Mouse (Mus musculus): ENCODE measurements at regions not wholly inside any gene's neighbourhood (a gene's known extent, or its start where the extent isn't known, plus 50 kb on each side); places are given as distances from the start of the nearest gene placed in this dataset.
A peak's percentile ranks its signal among the peaks of the same experiment; 100 is the strongest.

DNA sequence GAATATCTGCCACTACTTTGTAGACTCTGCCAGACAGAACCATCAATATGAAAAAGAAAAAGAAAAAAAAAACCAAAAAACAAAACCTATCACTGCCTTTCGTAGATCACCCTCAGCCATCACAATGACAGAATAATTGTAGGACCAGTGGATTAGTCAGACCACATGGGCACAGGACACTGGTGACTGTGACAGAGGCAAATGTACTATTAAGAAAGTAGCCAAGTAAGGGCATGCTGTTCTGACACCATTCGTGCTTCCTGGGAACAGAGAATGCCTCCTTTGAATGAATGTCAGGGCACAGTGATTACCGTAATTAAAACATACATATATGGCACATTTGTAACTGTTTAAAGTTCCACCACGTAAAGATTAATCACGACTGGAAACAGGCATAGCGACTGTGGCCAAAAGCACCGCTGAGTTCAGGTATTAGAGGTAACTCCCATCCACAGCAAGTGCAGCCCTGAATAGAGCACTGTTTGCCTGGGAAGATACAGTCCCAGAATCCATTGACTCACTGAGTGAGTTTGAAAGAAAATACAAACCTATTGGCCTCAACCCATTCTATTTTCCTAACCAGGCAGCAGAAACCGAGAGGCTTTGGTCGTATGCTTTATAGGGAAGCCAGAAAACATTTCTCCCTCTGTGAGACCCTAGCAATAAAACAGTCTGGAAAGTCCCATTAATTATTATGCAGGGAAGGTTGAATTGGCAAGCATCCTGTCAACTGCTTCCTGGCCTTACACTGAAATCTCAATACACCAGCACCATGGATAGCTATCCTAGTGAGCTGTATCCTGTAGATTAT, 312.2 kb upstream of the Itga1 start:
- 53% methylated on average over 9 of the region's 9 CpGs for WGBS
- H3K36me3 ChIP-seq (replicated peaks), result no peaks in the 10 kb centered on the region
- no peak overlapping the region for H3K9ac ChIP-seq
- H3K4me1 ChIP-seq, result 0 out of 2 replicates have a peak, but pooled peaks cover 3% of the 10 kb centered on the region
- H3K27ac ChIP-seq, result no peak overlapping the region
- no peaks in the 10 kb centered on the region for H3K9me3 ChIP-seq
- H3K4me3 ChIP-seq (replicated peaks), result no peak overlapping the region
- no peak for ATAC-seq (ENCODE audit: low FRiP score)
- H3K27me3 ChIP-seq, result no peaks in the 10 kb centered on the region
- no peak overlapping the region for H3K4me2 ChIP-seq

GRCm38 (mm10) chr13:115405916-115406315, 304.2 kb upstream of the Itga1 start:
- ATAC-seq (ENCODE audit: low FRiP score), result no peak
- Histone ChIP-seq H3K27me3 (no peaks in the 10 kb centered on the region), H3K4me1 (no peaks in the 10 kb centered on the region), H3K9me3 (no peaks in the 10 kb centered on the region), H3K27ac (no peak overlapping the region), H3K4me2 (no peak overlapping the region), H3K4me3 (replicated peaks) (no peak overlapping the region), H3K36me3 (replicated peaks) (no peaks in the 10 kb centered on the region), H3K9ac (no peak overlapping the region)
- 88% methylated on average over 1 of the region's 1 CpGs for WGBS

- H3K9me3 ChIP-seq, result no peaks in the 10 kb centered on the region
- H3K36me3 ChIP-seq (replicated peaks), result no peaks in the 10 kb centered on the region
- WGBS, result 62% methylated on average over 4 of the region's 4 CpGs
- 0 out of 2 replicates have a peak, but pooled peaks have one; percentile 49 for ATAC-seq (ENCODE audit: low FRiP score)
- no peak overlapping the region for H3K4me2 ChIP-seq
- H3K4me1 ChIP-seq, result no peaks in the 10 kb centered on the region
- no peak overlapping the region for H3K4me3 ChIP-seq (replicated peaks)
- H3K27me3 ChIP-seq, result no peaks in the 10 kb centered on the region
- H3K27ac ChIP-seq, result no peak overlapping the region
- H3K9ac ChIP-seq, result no peak overlapping the region
Measured at GRCm38 (mm10) chr13:115400706-115401215, 299.0 kb upstream of the Itga1 start.

DNA sequence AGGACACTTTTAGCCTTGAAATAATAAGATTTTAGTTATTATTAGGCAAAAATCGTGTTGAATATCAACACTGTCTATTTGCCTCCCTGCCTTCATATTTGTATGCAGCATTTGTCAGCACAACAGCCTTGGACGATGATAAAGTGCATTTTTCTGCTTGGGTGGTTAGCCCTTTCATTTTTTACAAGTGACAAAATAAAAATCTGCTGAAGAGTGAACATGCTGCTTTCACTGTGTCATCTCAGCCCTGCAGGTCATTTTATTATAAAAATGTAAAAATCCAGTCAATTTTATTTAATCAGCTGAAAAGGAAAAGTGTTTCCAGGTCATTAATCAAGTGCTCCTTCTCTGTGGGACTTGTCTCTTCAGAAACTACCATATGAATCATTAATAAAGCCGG, 277.9 kb upstream of the Itga1 start:
- Histone ChIP-seq H3K27ac (no peak overlapping the region), H3K36me3 (replicated peaks) (no peaks in the 10 kb centered on the region), H3K4me1 (no peaks in the 10 kb centered on the region), H3K4me3 (replicated peaks) (no peak overlapping the region), H3K4me2 (no peak overlapping the region), H3K9ac (no peak overlapping the region), H3K27me3 (no peaks in the 10 kb centered on the region), H3K9me3 (no peaks in the 10 kb centered on the region)
- ATAC-seq (ENCODE audit: low FRiP score), result no peak
- 68% methylated on average over 3 of the region's 3 CpGs for WGBS

GRCm38 (mm10) chr13:115376180-115376880, 274.6 kb upstream of the Itga1 start:
- ATAC-seq (ENCODE audit: low FRiP score), result no peak
- H3K4me2 ChIP-seq, result no peak overlapping the region
- no peak overlapping the region for H3K27ac ChIP-seq
- no peak overlapping the region for H3K9ac ChIP-seq
- H3K4me1 ChIP-seq, result no peaks in the 10 kb centered on the region
- no peaks in the 10 kb centered on the region for H3K9me3 ChIP-seq
- 77% methylated on average over 16 of the region's 16 CpGs for WGBS
- no peaks in the 10 kb centered on the region for H3K27me3 ChIP-seq
- H3K36me3 ChIP-seq (replicated peaks), result no peaks in the 10 kb centered on the region
- no peak overlapping the region for H3K4me3 ChIP-seq (replicated peaks)

- H3K27ac ChIP-seq, result no peak overlapping the region
- no peak overlapping the region for H3K9ac ChIP-seq
- H3K4me1 ChIP-seq, result no peaks in the 10 kb centered on the region
- WGBS, result 85% methylated on average over 8 of the region's 8 CpGs
- no peak overlapping the region for H3K4me2 ChIP-seq
- H3K9me3 ChIP-seq, result no peaks in the 10 kb centered on the region
- H3K27me3 ChIP-seq, result no peaks in the 10 kb centered on the region
- no peak overlapping the region for H3K4me3 ChIP-seq (replicated peaks)
- no peak for ATAC-seq (ENCODE audit: low FRiP score)
- no peaks in the 10 kb centered on the region for H3K36me3 ChIP-seq (replicated peaks)
Measured at GRCm38 (mm10) chr13:115361457-115361856, 259.7 kb upstream of the Itga1 start.

DNA sequence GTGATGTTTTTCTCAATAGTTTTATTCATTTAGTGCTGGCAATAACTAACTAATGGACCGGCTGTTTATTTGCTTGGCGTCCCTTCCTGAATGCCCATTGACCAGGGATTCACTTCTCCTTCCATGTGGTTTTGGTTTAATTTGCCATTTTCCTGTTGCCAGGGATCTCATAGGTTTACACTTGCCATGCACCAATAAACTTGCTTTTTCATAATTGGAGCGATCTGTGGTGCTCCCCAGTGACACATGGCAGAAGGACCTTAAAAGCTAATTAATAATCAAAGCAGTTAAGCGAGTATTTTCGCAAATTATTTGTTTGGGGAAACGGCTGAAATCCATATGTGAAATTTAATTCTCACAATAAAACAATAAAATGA, 245.2 kb upstream of the Itga1 start:
- no peak overlapping the region for H3K9ac ChIP-seq
- no peaks in the 10 kb centered on the region for H3K36me3 ChIP-seq (replicated peaks)
- no peak overlapping the region for H3K4me3 ChIP-seq (replicated peaks)
- no peaks in the 10 kb centered on the region for H3K27me3 ChIP-seq
- no peaks in the 10 kb centered on the region for H3K4me1 ChIP-seq
- no peak overlapping the region for H3K27ac ChIP-seq
- H3K4me2 ChIP-seq, result no peak overlapping the region
- no peaks in the 10 kb centered on the region for H3K9me3 ChIP-seq
- no peak for ATAC-seq (ENCODE audit: low FRiP score)
- 90% methylated on average over 6 of the region's 6 CpGs for WGBS

DNA sequence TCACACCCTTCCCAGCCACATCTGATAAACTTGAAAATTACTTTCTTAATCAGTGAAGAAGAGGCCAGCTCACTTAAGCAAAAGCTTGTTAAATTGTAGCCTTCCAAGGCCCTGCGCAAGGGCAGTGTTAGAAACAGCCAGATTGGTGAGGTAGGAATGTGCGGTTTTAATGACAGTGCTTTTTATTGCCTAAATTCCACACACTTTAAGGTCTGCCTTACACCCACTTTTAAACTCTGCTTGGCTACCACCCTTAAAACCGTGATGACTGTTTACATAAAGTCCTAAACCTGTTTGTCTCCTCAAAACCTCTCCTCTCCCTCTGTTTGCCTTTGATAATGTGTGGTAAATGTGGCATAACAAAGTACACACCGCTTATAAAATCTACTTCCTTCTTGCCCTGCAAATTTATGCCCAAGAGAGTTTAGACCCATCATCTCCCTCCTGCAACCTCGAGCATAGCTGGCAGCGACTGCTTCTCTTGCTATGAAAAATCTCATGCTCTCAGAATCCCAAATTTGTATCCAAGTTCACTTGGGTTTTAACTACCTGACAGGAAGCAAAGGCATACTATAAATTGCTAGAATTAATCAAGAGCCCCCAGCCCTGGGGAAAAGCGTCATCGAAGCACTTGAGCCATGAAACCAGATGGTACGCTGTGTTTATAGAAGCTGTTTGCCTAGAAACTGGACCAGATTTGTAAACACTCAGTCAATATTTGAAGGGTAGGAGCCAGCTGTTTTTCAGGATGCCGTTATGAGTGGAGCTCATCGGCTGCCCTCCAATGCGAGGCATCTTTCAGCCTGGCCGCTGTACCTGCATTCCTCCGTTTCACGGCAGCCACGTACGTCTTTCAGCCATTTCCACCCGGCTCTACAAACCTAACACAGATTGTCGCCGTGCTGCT, 244.6 kb upstream of the Itga1 start:
- 89% methylated on average over 20 of the region's 20 CpGs for WGBS
- Histone ChIP-seq H3K36me3 (replicated peaks) (no peaks in the 10 kb centered on the region), H3K9me3 (no peaks in the 10 kb centered on the region), H3K4me2 (no peak overlapping the region), H3K4me1 (no peaks in the 10 kb centered on the region), H3K27ac (no peak overlapping the region), H3K9ac (no peak overlapping the region), H3K27me3 (no peaks in the 10 kb centered on the region), H3K4me3 (replicated peaks) (no peak overlapping the region)
- ATAC-seq (ENCODE audit: low FRiP score), result no peak

DNA sequence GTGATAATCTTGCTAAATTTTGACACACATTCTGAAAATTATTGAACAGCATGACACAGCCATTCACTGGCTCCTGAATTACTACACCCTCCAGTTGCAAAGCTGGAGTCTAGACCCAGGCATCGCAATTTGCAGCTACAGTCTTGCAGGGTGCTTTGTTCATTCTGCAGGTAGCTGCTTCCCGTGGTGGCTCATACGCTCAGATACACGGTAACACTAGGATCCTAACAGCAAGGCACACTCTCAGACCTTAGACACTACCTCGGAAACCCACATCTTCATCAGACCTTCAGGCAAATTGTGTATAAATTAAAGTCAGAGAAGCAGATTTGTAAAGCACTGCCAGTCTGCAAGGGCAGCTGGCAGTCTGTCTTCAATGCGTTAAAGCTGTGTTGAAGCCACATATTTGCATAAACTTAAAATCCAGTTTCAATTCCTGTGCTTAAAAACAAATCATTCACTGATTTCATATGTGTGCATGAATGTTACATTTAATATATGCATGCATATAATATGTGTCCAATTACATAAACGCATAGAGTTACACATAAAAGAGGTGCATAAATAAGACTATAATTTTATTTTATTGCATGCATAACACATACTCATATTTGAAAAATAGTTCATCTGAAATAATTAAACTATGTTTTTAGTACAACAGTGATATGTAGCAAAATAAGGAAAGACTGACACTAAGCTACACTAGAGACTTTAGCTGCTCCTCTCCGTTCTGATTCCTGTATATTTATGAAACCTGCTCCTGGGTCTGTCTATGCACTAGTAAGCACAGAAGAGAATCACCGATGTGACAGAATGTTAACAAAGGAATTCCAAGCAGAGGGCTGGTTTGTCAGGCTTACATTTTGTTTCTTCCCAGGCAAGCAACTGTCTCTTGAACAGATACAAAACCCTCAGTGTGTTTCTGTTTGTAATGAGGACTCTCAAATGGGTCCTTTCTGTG, 227.5 kb upstream of the Itga1 start:
- 0 out of 2 replicates have a peak, but pooled peaks cover 4% of the 10 kb centered on the region for H3K4me1 ChIP-seq
- H3K36me3 ChIP-seq (replicated peaks), result no peaks in the 10 kb centered on the region
- H3K9me3 ChIP-seq, result no peaks in the 10 kb centered on the region
- H3K27me3 ChIP-seq, result no peaks in the 10 kb centered on the region
- no peak overlapping the region for H3K27ac ChIP-seq
- H3K4me3 ChIP-seq (replicated peaks), result no peak overlapping the region
- no peak overlapping the region for H3K9ac ChIP-seq
- peak; percentile 39; the same call in 1 of the 2 replicates for ATAC-seq (ENCODE audit: low FRiP score)
- H3K4me2 ChIP-seq, result no peak overlapping the region
- 47% methylated on average over 9 of the region's 9 CpGs for WGBS

GRCm38 (mm10) chr13:115326294-115326693, 224.5 kb upstream of the Itga1 start:
- Histone ChIP-seq H3K4me2 (no peak overlapping the region), H3K36me3 (replicated peaks) (no peaks in the 10 kb centered on the region), H3K4me3 (replicated peaks) (no peak overlapping the region), H3K27me3 (no peaks in the 10 kb centered on the region), H3K4me1 (0 out of 2 replicates have a peak, but pooled peaks cover 4% of the 10 kb centered on the region), H3K9me3 (no peaks in the 10 kb centered on the region), H3K9ac (no peak overlapping the region), H3K27ac (no peak overlapping the region)
- ATAC-seq (ENCODE audit: low FRiP score), result no peak
- 89% methylated on average over 2 of the region's 2 CpGs for WGBS

GRCm38 (mm10) chr13:115316681-115317080, 214.9 kb upstream of the Itga1 start:
- Histone ChIP-seq H3K4me1 (no peaks in the 10 kb centered on the region), H3K27ac (no peak overlapping the region), H3K4me3 (replicated peaks) (no peak overlapping the region), H3K4me2 (no peak overlapping the region), H3K36me3 (replicated peaks) (no peaks in the 10 kb centered on the region), H3K9ac (no peak overlapping the region), H3K9me3 (no peaks in the 10 kb centered on the region), H3K27me3 (no peaks in the 10 kb centered on the region)
- WGBS, result 73% methylated on average over 3 of the region's 3 CpGs
- ATAC-seq (ENCODE audit: low FRiP score), result no peak

Data from forebrain, embryonic 12.5 days (tissue).